Mouse (Mus musculus): ENCODE results near the gene U90926.

Gene U90926

DNA sequence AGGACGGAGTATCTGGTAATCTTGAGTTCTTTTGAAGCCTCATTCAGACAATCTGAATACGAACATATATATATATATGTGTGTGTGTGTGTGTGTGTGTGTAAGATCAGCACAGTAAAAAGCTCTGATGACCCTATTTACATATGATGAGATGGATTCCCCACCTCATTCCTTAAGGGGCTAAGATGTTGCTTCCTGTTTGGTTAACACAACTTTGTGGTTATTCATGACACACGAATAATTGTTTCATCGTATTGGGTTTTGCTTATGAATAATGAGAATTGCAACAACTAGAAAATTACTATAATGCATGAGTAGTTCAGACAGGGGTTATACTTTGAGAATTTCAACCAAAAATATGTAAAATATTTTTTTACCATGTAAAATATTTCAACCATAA is at the start of gene U90926:
Gene U90926 (minus strand): TSS at position 101 of the 400 bp plus-strand sequence.
- no peak for DNase-seq (ENCODE audit: low spot score)

DNA sequence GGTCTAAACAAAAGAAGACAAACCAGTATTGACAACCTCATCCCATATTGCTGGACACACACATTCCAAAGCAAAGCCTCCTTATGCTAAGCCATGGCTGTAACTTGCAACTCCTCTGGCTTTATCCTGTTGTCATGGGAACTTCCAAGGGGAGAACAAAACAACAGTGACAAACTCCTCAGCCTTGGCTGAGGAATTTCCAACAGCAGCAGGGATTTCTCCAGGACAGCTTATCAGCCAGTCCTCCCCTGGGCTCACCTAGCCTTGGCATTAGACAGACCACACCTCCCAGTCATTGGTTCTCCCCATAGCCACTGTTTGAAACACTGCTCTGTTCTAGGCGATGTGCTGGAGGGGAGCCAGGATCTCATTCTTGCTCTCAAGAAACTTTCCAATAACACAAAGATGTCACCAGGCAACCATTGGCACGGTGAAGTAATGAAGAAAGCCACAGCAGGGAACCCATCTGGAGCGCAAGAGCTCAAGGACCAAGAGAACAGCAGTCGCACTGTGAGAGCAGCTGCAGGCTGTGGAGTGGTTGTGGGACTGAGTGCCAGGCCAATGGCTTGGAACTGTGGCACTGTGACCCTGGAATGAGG is 48.7 kb upstream of the U90926 start:
- no peak for DNase-seq (ENCODE audit: low spot score)

DNA sequence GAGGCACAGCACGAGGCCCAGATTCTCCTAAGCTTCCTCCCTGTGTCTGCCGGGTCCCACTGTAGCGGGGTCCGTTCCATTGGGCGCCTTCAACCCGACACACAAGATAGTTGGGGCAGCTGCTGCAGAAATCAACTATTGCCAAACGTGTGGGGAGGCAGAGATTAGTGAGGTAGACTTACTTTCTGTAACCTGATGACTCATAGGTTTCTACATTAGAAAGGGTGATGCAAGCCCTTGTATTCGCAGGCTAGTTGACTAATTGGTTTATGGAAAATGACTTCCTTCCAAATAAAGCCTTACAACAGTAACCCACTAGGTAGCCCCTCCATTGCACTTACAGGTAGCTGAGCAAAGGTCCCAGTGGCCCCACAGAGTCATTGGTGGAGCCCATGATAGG is 47.4 kb upstream of the U90926 start:
- DNase-seq (ENCODE audit: low spot score) = no peak

DNA sequence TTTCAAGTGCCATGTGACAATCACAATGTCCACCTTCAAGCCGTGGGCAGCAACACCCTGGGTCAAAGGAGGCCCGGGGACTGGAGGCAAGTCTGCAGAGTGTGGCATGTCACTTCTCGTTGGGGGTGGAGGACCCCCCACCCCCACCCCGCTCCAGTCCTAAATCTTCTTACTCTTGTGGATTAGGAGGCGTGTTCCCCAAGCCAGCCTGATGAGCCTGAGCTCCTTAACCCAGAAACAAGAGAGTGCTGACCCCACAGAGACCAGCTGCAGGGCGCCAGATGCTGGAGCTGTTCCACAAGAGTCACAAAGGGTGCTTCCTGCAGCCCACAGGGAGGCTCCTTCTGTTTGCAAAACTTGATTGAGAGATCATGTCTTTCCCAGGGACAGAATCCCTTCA is 41.0 kb upstream of the U90926 start, which contains the start of gene Ppef2:
Gene Ppef2 (minus strand): TSS at position 61 of the 400 bp plus-strand sequence.
- DNase-seq (ENCODE audit: low spot score) = no peak

DNA sequence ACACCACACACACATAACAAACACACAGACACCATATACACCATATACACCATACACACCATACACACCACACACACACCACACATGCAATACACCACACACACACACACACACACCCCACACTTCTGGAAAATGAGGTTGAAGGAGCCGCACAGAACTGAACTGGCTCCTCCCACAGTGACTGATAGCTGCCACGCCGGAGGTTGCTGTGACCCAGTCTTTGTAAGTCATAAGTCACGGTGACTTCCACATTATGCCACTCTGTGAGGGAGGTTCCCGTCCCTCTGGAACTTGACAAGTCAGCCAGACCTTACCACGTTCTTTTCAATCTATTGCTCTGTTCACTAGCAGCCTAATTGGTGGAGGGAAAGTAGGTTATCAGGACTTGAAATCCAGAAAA is 39.3 kb upstream of the U90926 start:
- no peak for DNase-seq (ENCODE audit: low spot score)

DNA sequence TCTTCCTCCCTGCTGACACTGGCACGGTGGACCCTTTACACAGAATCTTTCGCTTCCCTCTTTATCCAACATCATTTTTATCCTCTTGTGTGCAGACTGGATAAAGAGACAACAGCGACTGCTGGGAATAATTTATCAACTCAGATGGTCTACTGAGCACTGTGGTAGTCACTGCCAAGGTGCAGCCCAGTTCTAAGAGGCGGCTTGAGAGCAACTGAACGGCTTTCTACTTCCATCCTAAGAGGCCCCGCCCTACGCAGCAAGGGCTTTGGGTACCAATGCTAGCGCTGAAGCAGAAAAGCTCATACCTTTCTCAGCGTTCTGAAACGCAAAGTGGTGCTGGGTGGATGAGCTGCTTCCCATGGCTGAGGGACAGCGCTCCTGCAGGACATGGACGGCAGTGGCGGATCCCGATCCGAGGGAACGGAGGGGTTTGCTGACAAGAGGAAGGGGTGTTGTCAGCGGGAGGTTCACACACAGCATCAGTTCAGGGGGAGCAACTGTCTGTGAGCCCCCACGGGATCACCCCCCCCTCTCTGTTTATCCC is 37.7 kb upstream of the U90926 start:
- no peak for DNase-seq (ENCODE audit: low spot score)

DNA sequence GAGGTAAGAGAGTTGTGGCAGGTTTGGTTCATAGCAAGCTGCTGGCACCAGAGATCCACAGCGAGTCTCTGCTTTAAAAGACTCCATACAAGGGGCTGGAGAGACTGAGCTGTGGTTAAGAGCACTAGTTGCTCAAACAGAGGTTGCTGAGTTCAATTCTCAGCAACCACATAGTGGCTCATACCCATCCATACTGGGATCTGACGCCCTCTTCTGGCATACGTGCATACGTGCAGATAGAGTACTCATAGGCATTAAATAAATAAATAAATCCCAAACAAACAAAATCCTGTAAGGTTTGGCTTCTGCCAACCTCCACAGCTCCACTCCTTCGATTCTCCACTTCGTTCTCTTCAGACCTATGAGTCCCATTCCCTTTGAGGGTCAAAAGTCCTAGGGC is 36.8 kb upstream of the U90926 start:
- DNase-seq (ENCODE audit: low spot score) = no peak

DNA sequence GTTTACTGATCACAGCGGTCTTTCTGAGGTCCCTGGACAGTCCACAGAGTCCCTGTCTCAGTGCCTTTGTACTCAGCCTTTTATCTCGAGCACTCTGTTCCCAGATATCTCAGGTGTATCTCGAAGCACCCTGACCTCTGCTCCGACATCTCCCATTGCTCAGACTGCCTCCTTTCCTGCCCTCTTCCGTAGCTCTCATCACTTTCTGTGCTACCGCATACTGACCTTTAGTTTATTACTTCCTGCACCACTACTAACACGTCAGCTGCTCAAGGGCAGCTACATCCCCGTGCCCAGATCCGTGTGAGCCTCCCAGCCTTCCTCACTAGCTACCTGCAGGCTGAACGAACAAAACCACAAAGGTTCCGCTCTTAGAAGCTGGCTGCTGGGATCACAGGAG is 33.4 kb upstream of the U90926 start:
- no peak for DNase-seq (ENCODE audit: low spot score)

DNA sequence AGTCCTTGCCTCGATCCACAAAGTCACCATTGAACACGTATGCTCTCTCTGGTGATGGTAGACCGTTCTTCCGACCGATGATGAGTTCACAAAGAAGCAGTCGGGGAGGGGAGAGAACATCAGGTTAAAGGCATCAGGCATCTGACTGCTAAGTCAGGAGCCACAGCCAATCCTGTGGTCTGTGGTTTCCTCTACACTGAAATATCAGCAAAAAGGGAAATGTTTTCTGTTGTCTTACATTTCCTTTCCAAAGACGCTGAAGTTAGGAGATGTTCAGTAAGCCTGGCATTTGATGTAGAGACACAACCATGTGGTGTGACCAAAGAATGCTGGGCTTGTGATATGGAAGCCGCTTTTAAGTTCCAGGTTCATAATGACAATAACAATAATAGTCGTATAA is 30.3 kb upstream of the U90926 start:
- no peak for DNase-seq (ENCODE audit: low spot score)

DNA sequence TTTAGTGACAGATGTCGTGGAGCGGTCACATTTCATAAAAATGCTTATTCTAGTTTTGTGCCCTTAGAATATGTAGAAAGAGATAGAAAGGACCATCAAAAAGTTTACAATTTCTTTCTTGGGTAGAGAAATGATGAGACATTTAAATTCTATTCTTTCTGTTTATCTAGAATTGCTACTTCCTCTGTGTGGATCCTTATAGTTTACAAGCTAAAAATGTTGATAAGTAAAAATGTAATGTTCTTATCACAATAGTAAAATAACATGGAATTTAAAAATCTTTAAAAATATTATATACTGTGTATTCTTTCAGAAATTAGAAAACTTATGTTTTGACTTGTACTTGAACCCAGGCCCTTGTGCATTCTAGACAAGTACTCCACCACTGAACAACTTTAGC is 29.7 kb upstream of the U90926 start:
- no peak for DNase-seq (ENCODE audit: low spot score)

DNA sequence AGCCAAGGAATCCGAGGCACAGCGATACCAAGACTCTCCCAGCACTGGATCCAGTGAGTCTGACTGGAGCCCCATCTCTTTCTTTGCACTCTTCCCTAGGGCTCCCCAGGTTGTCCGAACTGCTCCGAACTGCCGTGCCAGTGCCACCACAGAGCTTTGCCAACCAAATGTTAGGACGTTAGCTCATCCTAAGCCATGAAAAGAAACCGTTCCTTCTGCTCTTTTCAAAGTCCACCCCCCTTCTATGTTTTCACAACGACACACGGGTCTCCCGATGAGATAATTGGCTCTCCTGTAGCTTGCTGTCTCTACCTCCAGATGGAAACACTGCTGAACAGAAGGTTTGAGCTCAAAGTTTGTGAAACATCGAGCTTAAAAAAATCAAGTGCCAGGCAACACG is 25.6 kb upstream of the U90926 start:
- DNase-seq (ENCODE audit: low spot score) = no peak

DNA sequence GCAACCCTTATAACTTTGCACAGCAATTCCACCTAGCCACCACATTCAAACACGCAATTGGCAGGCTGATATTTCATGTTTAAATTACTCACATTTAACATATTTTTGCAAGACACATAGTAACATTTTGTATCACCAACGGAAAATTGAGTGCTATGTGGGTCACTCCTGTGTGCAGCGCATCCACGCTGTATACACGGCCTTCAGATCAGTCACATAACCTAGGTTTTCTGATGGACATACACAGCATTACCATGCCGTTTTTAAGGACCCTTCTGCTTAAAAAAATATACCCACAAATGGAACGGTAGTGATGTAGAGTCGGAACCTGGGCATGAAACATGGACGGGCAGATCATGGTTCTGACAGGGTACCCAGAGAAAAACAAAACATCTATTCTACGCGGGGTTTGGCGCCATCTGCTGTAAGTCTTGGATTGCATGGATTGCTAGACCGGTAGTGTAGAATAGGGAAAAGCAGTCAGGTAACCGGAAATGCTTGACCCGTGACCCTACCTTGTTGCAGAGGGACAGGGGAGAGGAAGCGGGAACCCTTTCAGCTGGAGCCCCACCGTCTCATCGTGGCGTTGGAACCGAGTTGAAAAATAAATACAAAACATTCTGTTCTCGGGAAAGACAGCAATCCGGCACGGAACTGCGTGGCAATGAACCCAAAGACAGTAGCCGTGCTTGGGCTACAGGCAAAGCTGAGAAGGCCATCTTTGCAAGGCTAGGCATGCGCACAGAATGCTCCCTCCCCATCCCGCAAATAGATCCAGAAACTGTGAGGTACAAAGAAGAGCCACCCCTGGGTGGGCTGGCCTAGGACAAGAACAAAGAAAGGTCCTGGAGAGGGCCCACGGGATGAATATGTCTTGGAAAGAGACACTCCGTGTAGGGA is 24.4 kb upstream of the U90926 start:
- no peak for DNase-seq (ENCODE audit: low spot score)

DNA sequence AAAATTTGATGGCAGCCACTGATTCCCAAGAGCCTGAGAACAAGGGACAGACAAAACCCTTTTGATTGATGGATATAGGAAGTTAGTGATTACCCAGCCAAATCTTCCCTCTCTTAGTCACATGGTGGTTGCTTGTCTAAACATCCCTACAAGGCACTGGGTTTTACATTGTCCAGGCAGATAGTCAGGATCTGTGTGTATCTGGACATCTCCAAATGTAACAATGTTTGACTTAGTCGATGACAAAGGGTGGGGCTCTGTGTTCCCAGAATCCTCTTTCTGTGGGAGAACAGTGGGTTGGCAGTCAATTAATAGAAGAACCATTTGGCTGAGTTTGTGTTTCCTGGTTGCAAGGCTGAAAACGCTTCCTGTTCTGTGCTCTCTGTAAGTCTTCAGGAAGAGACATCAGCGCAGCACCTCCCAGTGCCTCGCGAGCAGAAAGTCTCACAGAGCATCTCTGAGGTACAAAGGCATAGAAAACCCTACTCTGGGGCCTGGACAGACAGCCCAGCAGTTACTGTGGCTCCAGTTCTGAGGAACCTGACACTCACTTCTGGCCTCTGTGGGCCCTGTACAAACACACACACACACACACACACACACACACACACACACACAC is 19.8 kb upstream of the U90926 start:
- no peak for DNase-seq (ENCODE audit: low spot score)

DNA sequence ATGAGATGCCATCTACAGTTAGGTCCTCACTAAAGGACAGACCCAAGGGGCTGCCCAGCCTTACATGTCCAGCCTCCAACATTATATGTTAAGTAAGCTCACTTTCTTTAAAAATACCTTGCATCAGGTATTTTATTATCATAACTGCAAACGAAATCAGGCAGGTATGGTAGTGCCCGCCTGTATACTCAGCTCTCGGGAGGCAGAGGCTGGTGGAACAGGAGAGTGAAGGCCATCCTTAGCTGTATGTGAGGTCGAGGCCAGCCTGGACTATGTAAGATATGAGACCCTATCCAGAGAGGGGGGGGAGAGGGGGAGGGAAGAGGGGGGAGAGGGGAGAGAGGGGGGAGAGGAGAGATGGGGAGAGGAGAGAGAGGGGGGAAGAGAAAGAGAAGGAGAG is 18.2 kb upstream of the U90926 start:
- no peak for DNase-seq (ENCODE audit: low spot score)

DNA sequence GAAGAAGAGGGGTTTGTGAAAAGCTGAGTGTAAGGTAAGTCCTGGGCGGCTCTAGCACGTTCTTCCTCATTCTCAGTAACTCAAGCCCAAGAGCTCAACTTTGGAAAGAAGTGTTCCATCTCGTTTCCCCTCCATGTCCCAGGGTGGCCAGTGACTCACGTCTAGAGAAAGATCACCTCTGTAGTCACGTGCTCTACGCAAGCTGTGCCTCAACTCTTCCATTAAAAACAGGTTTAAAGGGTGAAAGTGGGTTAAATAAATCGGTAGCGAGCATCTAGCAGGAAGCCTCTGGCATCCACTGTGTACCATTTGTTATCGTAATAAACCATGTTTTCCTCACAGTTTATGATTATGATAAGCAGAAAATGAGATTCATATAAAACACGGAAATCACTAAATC is 16.6 kb upstream of the U90926 start:
- DNase-seq (ENCODE audit: low spot score) = no peak

DNA sequence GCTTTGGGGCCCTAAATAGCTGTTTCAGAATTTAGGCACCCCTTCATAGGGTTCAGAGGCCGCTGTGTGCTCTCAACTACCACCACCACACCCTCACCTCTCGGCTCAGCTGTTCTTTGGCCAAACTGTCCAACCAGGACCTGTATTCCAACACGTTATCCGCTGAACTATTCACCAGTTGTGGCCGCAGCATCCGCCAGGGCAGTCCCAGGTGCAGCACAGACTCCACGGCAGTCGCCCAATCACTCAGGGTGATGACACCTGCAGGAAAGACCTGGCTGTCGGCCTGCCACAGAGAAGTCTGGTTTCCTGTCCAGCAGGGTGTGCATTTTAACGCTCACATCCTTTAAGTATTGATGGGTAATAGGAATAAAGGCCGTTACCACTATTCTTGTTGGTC is 15.1 kb upstream of the U90926 start:
- DNase-seq (ENCODE audit: low spot score) = no peak

DNA sequence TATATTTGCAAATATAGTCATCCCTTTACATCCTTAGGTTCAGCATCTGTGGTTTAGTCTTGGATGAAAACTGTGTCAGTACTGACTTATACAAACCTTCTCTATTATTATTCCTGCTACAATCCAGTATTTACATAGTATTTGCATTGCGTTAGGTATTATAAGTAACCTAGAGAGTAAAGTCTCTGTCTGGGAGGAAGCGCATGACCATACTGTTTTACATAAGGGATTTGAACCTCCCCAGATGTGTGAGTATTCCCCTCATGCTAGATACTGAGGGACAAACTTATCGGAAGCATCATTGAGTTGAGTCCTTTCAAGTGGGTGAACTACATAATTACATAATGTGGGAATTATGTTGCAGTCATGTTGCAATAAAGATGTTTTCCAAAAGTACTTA is 14.3 kb upstream of the U90926 start:
- DNase-seq (ENCODE audit: low spot score) = no peak

DNA sequence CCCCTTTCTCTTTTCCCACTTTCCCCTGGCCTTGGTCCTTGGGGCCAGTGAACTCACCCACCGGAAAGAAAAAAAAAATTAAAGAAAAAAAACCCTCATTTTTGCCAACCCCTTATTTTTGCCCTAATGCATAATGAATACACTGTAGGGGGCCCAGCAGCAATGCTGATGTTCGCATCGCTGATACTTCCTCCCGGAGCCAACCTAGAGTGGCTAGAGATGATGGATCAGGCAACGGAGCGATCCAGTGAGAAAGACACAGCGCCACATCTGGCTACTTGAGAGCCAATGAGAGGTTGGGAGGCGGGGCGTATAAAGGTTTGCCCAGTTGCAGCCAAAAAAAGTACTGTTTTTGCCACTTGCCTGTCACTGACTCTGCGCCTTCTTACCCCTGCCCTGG is 13.6 kb upstream of the U90926 start:
- no peak for DNase-seq (ENCODE audit: low spot score)

DNA sequence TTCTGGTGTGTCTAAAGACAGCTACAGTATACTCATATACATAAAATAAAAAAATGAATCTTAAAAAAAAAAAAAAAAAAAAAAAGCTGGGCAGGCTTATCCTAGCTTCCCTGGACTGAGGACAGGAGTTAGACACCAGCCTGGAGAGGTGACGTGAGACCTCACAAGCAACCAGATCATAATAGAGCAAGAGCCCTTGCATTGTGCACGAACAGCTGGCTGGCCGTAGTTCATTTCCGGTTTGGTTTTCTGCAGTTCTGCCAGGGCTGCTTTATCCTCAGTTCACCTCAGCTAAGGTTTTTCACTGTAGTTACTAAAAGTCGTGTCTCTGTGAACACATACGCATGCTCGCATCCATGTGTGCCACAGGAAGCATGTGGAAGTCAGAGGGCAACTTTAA is 12.6 kb upstream of the U90926 start:
- DNase-seq (ENCODE audit: low spot score) = no peak

DNA sequence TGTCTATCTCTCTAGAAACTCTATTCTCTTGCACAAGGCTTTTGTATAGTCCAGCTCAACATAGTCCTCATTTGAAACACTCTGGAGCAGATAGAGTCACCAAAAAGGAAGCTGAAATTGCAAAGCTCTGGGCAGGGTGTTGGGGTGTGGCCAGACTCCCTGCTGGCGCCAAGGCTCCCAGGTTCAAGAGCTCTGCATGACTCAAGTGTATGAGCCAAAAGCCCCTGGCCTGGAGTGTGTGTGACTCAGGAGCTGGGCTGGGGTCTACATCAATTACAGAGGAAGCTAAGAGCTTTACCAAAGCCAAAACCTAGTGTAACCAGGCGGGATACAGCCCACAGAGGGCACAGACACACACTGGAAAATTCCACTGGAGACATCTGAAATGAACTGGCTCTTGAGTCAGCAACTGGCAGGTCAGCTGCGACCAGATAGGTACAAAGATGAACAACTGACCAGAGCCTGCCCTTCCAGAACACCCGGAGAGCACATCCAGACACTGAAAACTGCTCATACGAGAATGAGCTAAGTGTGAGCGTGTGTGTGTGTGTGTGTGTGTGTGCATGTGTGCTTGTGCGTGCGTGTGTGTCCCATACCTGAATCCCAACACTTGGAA is 5.2 kb upstream of the U90926 start:
- no peak for DNase-seq (ENCODE audit: low spot score)

DNA sequence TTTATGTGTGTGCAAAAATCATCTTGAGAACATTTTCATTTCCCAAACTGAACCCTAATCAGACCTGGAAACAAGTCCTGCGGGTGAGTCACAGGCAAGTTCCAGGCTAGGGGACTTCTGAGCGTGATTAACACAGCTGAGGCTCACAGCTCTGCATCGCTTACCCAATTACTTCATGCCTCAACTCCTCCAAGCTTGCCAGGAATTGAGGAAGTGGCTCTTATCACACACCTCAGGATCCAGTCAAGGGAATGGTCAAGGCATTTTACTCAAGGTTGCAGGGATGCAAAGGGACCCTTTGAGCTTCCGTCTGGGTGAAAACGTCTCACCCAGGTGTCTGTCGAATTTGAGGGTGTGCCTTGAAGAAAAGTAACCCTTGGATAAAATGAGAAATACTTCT is 4.6 kb upstream of the U90926 start:
- DNase-seq (ENCODE audit: low spot score) = no peak
